Mouse (Mus musculus) T-helper 2 cell (primary cell): Measurements from ENCODE around the gene Tmem132d.
"Not testable (repeated sequence)": the region's sequence is repeated elsewhere in the genome, so short reads cannot be mapped to it uniquely, and the experiment has no call there.

Experiments used
- in situ Hi-C: fragments of 300-600 bp; cut with MboI, MseI; formaldehyde crosslinking; loops from one replicate; pipeline ENCODE4 v1.15.1; 2025; ENCODE audit warnings: high pct_unique_total_duplicates

The Tmem132d gene

GRCm38 (mm10) chr5:127942171-127942570, 490.7 kb downstream of the Tmem132d start:
- in situ Hi-C loops: not testable (repeated sequence)

- in situ Hi-C loops: no loop called here
These were observed 495.0 kb downstream of the Tmem132d start for GRCm38 (mm10) chr5:127937914-127938313.

- in situ Hi-C loops: no loop called here
These were observed 503.2 kb downstream of the Tmem132d start for GRCm38 (mm10) chr5:127929687-127930086.

- in situ Hi-C loops: no loop called here
These were observed 506.2 kb downstream of the Tmem132d start for GRCm38 (mm10) chr5:127926686-127927085.

- in situ Hi-C loops: no loop called here
These were observed 508.8 kb downstream of the Tmem132d start for GRCm38 (mm10) chr5:127924106-127924505.

GRCm38 (mm10) chr5:127919171-127919570, 513.7 kb downstream of the Tmem132d start:
- in situ Hi-C loops: no loop called here

GRCm38 (mm10) chr5:127918376-127918775, 514.5 kb downstream of the Tmem132d start:
- in situ Hi-C loops: no loop called here

GRCm38 (mm10) chr5:127914157-127914556, 518.7 kb downstream of the Tmem132d start:
- in situ Hi-C loops: no loop called here

- in situ Hi-C loops: no loop called here
These were observed 521.3 kb downstream of the Tmem132d start for GRCm38 (mm10) chr5:127911603-127912002.

GRCm38 (mm10) chr5:127910356-127910755, 522.5 kb downstream of the Tmem132d start:
- in situ Hi-C loops: no loop called here

GRCm38 (mm10) chr5:127895176-127895575, 537.7 kb downstream of the Tmem132d start:
- in situ Hi-C loops: no loop called here

- in situ Hi-C loops: no loop called here
These were observed 547.0 kb downstream of the Tmem132d start for GRCm38 (mm10) chr5:127885566-127886505.

- in situ Hi-C loops: no loop called here
These were observed 549.9 kb downstream of the Tmem132d start for GRCm38 (mm10) chr5:127883021-127883420.

- in situ Hi-C loops: no loop called here
These were observed 558.4 kb downstream of the Tmem132d start for GRCm38 (mm10) chr5:127874461-127874860.

- in situ Hi-C loops: no loop called here
These were observed 567.7 kb downstream of the Tmem132d start for GRCm38 (mm10) chr5:127865157-127865556.

GRCm38 (mm10) chr5:127859719-127860118, 573.2 kb downstream of the Tmem132d start:
- in situ Hi-C loops: no loop called here

GRCm38 (mm10) chr5:127852305-127852704, 580.6 kb downstream of the Tmem132d start:
- in situ Hi-C loops: no loop called here

- in situ Hi-C loops: no loop called here
These were observed 601.1 kb downstream of the Tmem132d start for GRCm38 (mm10) chr5:127831791-127832190.

- in situ Hi-C loops: no loop called here
These were observed 602.0 kb downstream of the Tmem132d start for GRCm38 (mm10) chr5:127830831-127831230.

GRCm38 (mm10) chr5:127828756-127829155, 604.1 kb downstream of the Tmem132d start:
- in situ Hi-C loops: no loop called here

- in situ Hi-C loops: no loop called here
These were observed 610.9 kb downstream of the Tmem132d start for GRCm38 (mm10) chr5:127821960-127822359.

- in situ Hi-C loops: no loop called here
These were observed 617.6 kb downstream of the Tmem132d start for GRCm38 (mm10) chr5:127815292-127815691.

- in situ Hi-C loops: no loop called here
These were observed 625.5 kb downstream of the Tmem132d start for GRCm38 (mm10) chr5:127807419-127807818.
